Mouse (Mus musculus) cortical plate, adult 2 months (tissue): ENCODE measurements around the gene Bcl9.

Source experiments
- CTCF ChIP-seq: fragments of 200-500 bp; IDR thresholded peaks from 2 replicates; pipeline ENCODE4 v1.5.1; 2011; ENCODE audit warnings: mild to moderate bottlenecking, control low read depth, low read length; ENCODE audit not compliant: insufficient read depth; ENCODE audit errors: extremely low read depth
- POLR2A ChIP-seq: fragments of 200-500 bp; IDR thresholded peaks from 2 replicates; pipeline ENCODE4 v1.6.1; 2011; ENCODE audit warnings: mild to moderate bottlenecking, low read length, control low read depth; ENCODE audit not compliant: insufficient read depth; ENCODE audit errors: extremely low read depth

GRCm38 (mm10) chr3:97213871-97214270, 83.8 kb downstream of the Bcl9 start:
- no peak for TF ChIP-seq CTCF
- TF ChIP-seq POLR2A, result no peak
